Mouse (Mus musculus): ENCODE results near the gene Ap1s3.

Ap1s3 gene

GRCm38 (mm10) chr1:79598385-79599178 lies 73.2 kb downstream of the Ap1s3 start:
- DNase-seq (ENCODE audit: low read depth, low spot score), result no peak

GRCm38 (mm10) chr1:79592721-79593277 lies 79.0 kb downstream of the Ap1s3 start:
- DNase-seq (ENCODE audit: low read depth, low spot score), result no peak

DNA sequence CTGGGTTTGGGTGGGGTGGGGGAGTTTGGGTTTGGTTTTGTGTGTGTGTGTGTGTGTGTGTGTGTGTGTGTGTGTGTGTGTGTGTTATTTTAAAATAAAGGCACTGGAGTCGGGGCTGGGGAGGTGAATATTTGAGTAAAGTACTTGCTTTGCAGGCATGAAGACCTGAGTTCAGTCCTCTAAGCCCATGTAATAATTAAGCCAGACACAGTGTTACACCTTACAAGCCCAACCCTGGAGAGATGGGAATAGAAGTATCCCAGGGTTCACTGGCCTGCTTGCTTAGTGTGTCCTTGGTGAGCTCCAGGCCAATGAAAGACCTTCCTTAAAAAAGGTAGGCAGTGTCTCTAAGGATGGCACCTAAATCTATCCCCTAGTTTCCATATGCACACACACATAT lies 80.7 kb downstream of the Ap1s3 start:
- DNase-seq (ENCODE audit: low read depth, low spot score), result no peak

DNA sequence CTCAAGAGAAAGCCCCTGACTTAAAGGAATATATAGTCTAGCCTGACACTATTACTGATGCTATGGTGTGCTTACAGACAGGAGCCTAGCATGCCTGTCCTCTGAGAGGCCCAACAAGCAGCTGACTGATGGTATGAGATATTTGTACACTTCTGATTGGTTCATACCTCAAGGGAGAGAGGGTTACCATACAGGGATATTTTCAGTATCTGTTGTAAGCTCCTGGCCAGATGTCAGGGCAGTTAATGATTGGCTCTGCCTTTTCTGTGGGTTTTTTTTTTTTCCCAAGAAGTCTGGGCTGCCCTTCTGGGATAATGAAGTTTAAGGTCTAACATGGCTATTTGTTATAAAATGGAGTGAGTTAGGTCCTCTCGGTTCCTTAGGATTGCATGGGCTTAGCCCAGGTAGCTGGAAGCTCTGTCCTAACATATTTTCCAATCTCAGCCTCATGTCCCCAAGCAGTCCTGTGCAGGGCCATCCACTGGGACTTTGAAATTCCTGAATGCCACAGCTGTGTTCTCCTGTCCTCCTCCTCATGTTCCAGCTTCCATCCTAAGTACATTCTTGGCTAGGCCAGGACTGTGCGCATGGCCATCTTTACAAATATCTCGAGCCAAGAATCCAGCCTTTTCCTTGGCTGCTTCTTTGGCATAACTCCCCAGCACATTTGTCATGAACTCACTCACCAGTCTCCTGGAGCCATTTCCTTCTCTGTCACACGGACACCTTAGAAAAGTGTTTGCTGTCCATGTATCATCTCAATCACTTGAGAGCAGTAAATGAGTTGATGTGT lies 81.6 kb downstream of the Ap1s3 start:
- no peak for DNase-seq (ENCODE audit: low read depth, low spot score)

GRCm38 (mm10) chr1:79589424-79589823 lies 82.3 kb downstream of the Ap1s3 start:
- no peak for DNase-seq (ENCODE audit: low read depth, low spot score)

- peak; percentile 35 for DNase-seq (ENCODE audit: low read depth, low spot score)
Measured at GRCm38 (mm10) chr1:79581136-79581679, 90.6 kb downstream of the Ap1s3 start.

GRCm38 (mm10) chr1:79577357-79577756 lies 94.4 kb downstream of the Ap1s3 start:
- no peak for DNase-seq (ENCODE audit: low read depth, low spot score)

DNA sequence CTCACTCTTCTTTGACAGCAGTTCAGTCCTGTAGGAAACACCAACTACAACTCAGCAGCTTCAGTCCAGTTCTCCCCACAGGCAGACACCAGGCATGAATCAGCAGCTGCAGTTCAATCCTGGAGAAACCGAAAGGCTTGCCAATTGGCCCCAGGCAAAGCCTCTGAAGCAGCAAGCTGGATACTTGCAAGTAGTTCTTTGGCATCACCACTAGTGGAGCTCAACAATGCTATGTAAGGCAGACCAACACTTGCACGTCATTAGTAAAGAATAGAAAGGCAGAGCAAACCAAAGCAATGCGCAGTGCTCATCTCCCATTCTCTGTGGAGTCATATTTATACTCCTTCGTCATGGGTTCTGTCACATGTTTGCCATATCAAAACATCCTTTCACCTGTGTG lies 99.9 kb downstream of the Ap1s3 start:
- DNase-seq (ENCODE audit: low read depth, low spot score), result no peak

DNA sequence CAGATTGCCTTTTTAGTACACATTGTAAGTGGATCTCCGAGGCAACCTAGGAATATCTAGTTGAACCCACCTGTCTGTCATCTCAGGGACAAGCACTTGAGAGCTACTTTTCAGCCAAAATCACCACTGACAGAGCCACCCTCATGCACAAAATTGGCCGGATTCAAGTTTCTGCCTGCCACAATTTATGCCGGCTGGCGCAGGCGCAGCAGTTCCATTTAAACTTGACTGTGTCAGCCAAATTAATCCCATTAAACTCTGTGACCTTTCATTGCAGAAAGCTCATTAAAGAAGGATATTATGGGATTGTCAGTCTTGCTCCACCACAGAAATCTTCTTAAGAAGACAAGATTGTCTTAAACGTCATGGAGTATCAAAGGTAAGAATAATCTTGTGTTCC lies 100.6 kb downstream of the Ap1s3 start:
- DNase-seq (ENCODE audit: low read depth, low spot score), result no peak

- no peak for DNase-seq (ENCODE audit: low read depth, low spot score)
Measured at GRCm38 (mm10) chr1:79561186-79561585, 110.6 kb downstream of the Ap1s3 start.

Measured in embryo, embryonic 11.5 days (tissue).